Mouse (Mus musculus): ENCODE measurements at regions not wholly inside any gene's neighbourhood (a gene's known extent, or its start where the extent isn't known, plus 50 kb on each side); places are given as distances from the start of the nearest gene placed in this dataset.

DNA sequence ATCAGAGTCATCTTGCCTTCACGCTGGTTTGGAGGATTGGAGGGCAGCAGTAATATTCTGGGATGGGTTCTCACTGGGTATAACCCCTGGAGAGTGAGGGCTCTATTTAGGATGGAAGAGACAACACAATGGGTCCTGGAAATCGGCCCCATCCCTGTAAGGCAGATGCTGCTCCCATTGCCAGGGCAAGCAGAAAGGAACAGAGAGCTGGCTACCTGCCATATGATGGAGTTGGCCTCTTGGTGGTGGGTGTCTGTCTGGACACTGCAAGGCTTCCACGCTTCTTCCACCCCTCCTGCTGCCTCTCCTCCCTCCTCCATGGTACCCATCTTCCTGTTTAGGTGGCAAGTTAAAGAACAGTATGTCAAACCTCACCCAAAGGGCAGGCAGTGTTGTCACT, 308.6 kb downstream of the Glrx3 start:
- WGBS, result 92% methylated on average over 3 of the region's 3 CpGs
- no peak overlapping the region for H3K4me2 ChIP-seq (ENCODE audit: low read length)
- no peaks in the 10 kb centered on the region for H3K36me3 ChIP-seq (ENCODE audit: control insufficient read depth, insufficient read depth, low read length)
- no peaks in the 10 kb centered on the region for H3K9me3 ChIP-seq (ENCODE audit: control insufficient read depth, low read length)
- no peak overlapping the region for H3K27ac ChIP-seq (ENCODE audit: low read depth)
- ATAC-seq (replicated peaks; ENCODE audit: low FRiP score, low TSS enrichment, low read depth) (no peak), DNase-seq (ENCODE audit: low spot score) (no peak)
- no peak overlapping the region for H3K9ac ChIP-seq (ENCODE audit: low read length)
- H3K4me1 ChIP-seq (replicated peaks; ENCODE audit: control insufficient read depth, insufficient read depth, low read length), result no peaks in the 10 kb centered on the region; the same call in 1 of the 2 replicates
- H3K4me3 ChIP-seq (ENCODE audit: low read depth, low read length), result no peak overlapping the region
- no peaks in the 10 kb centered on the region for H3K27me3 ChIP-seq (replicated peaks; ENCODE audit: control insufficient read depth, insufficient read depth, low read length)

DNA sequence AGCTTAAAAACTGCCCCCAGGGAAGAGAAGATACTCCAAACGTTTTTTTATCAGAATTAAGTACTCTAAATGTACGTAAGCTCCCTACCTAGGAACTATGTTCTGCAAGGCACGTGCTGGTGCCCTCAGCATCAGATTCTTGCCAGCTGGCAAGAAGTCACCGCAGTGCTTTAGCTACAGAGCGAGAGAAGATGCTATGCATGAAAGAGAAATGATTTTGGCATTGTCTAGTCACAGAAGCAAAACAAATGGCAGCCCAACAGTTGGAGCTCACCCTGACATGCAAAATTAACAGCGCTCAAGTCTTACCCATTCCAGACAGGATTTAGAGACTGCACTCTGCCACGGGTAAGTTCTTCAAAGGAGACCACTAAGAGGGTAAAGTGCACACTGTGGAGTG, 311.5 kb downstream of the Glrx3 start:
- H3K27me3 ChIP-seq (replicated peaks; ENCODE audit: control insufficient read depth, insufficient read depth, low read length), result no peaks in the 10 kb centered on the region
- H3K27ac ChIP-seq (ENCODE audit: low read depth), result no peak overlapping the region
- ATAC-seq (replicated peaks; ENCODE audit: low FRiP score, low TSS enrichment, low read depth), result no peak
- DNase-seq (ENCODE audit: low spot score), result no peak
- H3K9ac ChIP-seq (ENCODE audit: low read length), result no peak overlapping the region
- H3K4me1 ChIP-seq (replicated peaks; ENCODE audit: control insufficient read depth, insufficient read depth, low read length), result no peaks in the 10 kb centered on the region
- H3K9me3 ChIP-seq (ENCODE audit: control insufficient read depth, low read length), result no peaks in the 10 kb centered on the region
- no peaks in the 10 kb centered on the region for H3K36me3 ChIP-seq (ENCODE audit: control insufficient read depth, insufficient read depth, low read length)
- 70% methylated on average over 7 of the region's 7 CpGs for WGBS
- H3K4me3 ChIP-seq (ENCODE audit: low read depth, low read length), result no peak overlapping the region
- no peak overlapping the region for H3K4me2 ChIP-seq (ENCODE audit: low read length)

DNA sequence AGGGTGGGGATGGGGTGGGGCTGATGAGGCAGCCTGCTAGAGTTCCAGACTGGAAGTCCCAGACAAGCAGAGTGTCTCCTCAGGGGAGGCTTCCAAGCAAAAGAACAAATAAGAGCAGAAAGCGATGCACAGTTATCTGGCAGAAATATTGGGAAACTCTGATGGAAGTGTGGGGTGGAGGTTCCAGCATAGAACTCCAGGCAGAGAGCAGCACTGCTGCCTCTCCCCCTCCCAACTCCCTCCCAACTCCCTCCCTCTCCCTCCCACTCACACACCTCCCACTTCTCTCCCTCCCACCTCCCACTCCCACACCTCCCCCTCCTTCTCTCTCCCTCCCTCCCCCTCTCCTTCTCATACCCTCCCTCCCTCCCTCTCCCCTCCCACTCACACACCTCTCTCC, 313.3 kb downstream of the Glrx3 start:
- Histone ChIP-seq H3K36me3 (ENCODE audit: control insufficient read depth, insufficient read depth, low read length) (no peaks in the 10 kb centered on the region), H3K4me2 (ENCODE audit: low read length) (no peak overlapping the region), H3K27me3 (replicated peaks; ENCODE audit: control insufficient read depth, insufficient read depth, low read length) (no peaks in the 10 kb centered on the region), H3K9ac (ENCODE audit: low read length) (no peak overlapping the region), H3K4me1 (replicated peaks; ENCODE audit: control insufficient read depth, insufficient read depth, low read length) (no peaks in the 10 kb centered on the region), H3K9me3 (ENCODE audit: control insufficient read depth, low read length) (no peaks in the 10 kb centered on the region), H3K4me3 (ENCODE audit: low read depth, low read length) (no peak overlapping the region), H3K27ac (ENCODE audit: low read depth) (no peak overlapping the region)
- 41% methylated on average over 1 of the region's 1 CpGs for WGBS
- DNase-seq (ENCODE audit: low spot score), result peak; percentile 24
- no peak for ATAC-seq (replicated peaks; ENCODE audit: low FRiP score, low TSS enrichment, low read depth)

DNA sequence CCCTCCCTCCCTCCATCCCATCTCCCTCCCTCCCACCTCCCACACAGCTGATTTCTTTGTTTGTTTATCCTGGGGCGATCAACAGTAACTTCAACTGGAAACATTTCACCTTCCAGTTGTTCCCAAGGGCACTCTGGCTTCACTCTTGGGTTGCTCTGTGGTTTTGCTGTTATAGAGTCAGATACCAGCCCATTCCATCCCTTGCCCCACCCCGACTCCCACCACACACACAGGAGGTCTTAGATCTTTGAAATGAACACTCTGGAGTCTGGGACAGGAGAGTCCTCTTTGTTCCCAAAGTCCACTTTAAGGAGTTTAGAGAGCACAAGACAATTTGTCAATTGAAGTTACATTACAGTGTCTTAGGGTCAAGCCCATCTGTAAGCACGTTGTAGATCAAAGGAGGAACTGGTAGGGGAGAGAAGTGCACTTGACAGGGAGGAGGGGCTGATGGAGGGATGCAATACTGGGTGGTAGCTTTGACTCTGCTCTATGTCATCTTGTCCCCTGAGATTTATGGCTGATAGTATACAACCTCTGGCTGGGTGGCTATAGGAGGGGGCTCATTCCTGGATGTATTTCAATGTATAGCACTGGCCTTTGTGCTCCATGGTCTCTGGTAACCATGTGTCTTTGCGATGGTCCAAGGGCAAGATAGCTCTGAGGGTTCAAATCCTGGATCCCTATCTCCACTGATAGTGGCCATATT, 313.9 kb downstream of the Glrx3 start:
- H3K9ac ChIP-seq (ENCODE audit: low read length), result no peak overlapping the region
- no peaks in the 10 kb centered on the region for H3K27me3 ChIP-seq (replicated peaks; ENCODE audit: control insufficient read depth, insufficient read depth, low read length)
- no peak overlapping the region for H3K4me2 ChIP-seq (ENCODE audit: low read length)
- 13% methylated on average over 4 of the region's 4 CpGs for WGBS
- peak; percentile 38 for DNase-seq (ENCODE audit: low spot score)
- no peak overlapping the region for H3K4me3 ChIP-seq (ENCODE audit: low read depth, low read length)
- no peak for ATAC-seq (replicated peaks; ENCODE audit: low FRiP score, low TSS enrichment, low read depth)
- no peaks in the 10 kb centered on the region for H3K9me3 ChIP-seq (ENCODE audit: control insufficient read depth, low read length)
- H3K4me1 ChIP-seq (replicated peaks; ENCODE audit: control insufficient read depth, insufficient read depth, low read length), result no peaks in the 10 kb centered on the region
- no peaks in the 10 kb centered on the region for H3K36me3 ChIP-seq (ENCODE audit: control insufficient read depth, insufficient read depth, low read length)
- H3K27ac ChIP-seq (ENCODE audit: low read depth), result no peak overlapping the region

DNA sequence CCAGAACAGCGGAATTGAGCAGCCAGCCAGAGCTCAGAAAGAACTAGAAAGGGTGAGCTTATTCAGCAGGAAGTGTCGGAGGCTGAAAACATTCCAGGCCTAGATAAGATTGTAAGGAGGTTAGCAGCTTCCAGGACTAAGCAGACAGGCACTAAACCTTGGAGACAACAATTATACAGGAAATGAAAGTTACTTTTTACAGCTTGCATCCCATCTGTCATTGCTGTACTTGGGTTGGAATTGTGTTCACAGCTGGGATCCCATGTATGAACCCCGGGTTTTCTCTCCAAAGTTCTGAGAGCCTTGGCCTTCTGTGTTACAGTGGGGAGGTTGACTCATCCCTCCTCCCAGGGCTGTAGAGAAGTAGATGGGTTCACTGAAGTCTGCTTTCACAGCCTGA, 328.5 kb downstream of the Glrx3 start:
- ATAC-seq (replicated peaks; ENCODE audit: low FRiP score, low TSS enrichment, low read depth) (no peak), DNase-seq (ENCODE audit: low spot score) (no peak)
- no peaks in the 10 kb centered on the region for H3K36me3 ChIP-seq (ENCODE audit: control insufficient read depth, insufficient read depth, low read length)
- H3K27me3 ChIP-seq (replicated peaks; ENCODE audit: control insufficient read depth, insufficient read depth, low read length), result no peaks in the 10 kb centered on the region
- no peaks in the 10 kb centered on the region for H3K9me3 ChIP-seq (ENCODE audit: control insufficient read depth, low read length)
- no peaks in the 10 kb centered on the region for H3K4me1 ChIP-seq (replicated peaks; ENCODE audit: control insufficient read depth, insufficient read depth, low read length)
- H3K4me2 ChIP-seq (ENCODE audit: low read length), result no peak overlapping the region
- 44% methylated on average over 3 of the region's 3 CpGs for WGBS
- no peak overlapping the region for H3K9ac ChIP-seq (ENCODE audit: low read length)
- no peak overlapping the region for H3K27ac ChIP-seq (ENCODE audit: low read depth)
- H3K4me3 ChIP-seq (ENCODE audit: low read depth, low read length), result no peak overlapping the region

DNA sequence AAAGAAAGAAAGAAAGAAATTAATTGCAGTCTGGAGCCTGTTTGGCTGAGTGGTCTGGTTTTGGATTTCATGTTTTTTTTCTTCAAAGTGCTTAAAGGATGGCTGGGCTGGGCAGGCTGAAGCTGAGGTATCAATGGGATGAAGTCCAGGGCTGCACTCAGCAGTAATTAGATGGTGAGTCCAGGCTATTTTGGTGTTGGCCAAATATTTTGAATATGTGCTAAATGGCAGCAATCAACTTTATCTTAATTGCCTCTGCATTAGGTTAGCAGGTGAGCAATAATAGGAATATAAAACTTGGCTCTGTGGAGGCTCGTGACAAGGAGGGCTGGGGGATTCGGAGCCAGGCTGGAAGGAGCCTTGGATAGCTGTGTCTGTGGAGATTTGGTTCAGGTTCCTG, 329.3 kb downstream of the Glrx3 start:
- Histone ChIP-seq H3K4me3 (ENCODE audit: low read depth, low read length) (no peak overlapping the region), H3K27me3 (replicated peaks; ENCODE audit: control insufficient read depth, insufficient read depth, low read length) (no peaks in the 10 kb centered on the region), H3K9ac (ENCODE audit: low read length) (no peak overlapping the region), H3K4me2 (ENCODE audit: low read length) (no peak overlapping the region), H3K27ac (ENCODE audit: low read depth) (no peak overlapping the region), H3K9me3 (ENCODE audit: control insufficient read depth, low read length) (no peaks in the 10 kb centered on the region), H3K4me1 (replicated peaks; ENCODE audit: control insufficient read depth, insufficient read depth, low read length) (no peaks in the 10 kb centered on the region), H3K36me3 (ENCODE audit: control insufficient read depth, insufficient read depth, low read length) (no peaks in the 10 kb centered on the region)
- no peak for ATAC-seq (replicated peaks; ENCODE audit: low FRiP score, low TSS enrichment, low read depth)
- WGBS, result 62% methylated on average over 2 of the region's 2 CpGs
- peak; percentile 31 for DNase-seq (ENCODE audit: low spot score)

DNA sequence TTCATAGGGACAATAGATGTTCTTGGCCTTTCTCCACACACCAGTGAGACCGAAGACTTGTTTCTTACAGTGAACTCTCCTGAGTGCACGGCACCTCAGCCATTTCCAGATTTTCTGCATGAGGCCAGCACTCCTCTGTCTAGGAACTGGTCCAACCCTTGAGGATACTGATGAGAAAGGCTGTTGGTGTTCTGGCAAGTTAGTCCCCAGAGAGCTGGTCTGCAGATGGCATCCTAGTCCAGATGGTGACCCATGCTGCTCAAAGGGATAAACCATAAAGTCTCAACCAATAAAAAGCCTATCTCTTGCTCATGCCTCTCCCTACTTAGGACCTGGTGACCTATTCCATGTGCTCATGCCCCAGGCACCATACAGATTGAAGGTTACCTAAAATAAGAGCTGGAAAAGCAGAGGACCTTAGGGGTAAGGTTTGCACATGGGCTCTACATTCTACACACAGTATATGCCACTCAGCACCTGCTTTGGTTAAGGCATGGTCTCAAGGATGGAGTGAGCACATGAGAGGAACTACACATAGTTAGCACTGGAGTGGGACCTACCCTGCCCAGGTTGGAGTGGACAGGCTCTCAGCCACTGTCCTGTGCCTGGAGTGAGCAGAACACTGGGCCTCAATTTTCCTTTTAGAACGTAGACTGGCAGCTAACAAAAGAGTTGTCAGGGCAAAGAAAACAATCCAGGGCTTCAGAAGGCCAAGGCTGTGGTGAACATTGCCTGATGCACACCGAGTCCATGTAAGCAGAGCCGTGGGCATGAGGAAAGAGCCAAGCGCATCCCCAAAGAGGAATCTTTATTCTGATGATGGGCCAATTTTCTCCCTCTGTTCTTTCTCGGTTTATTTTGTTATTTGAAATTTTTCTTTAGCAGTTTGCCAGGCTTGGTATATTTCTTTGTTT, 335.9 kb downstream of the Glrx3 start:
- Histone ChIP-seq H3K9ac (ENCODE audit: low read length) (no peak overlapping the region), H3K4me1 (replicated peaks; ENCODE audit: control insufficient read depth, insufficient read depth, low read length) (no peaks in the 10 kb centered on the region), H3K4me2 (ENCODE audit: low read length) (no peak overlapping the region), H3K4me3 (ENCODE audit: low read depth, low read length) (no peak overlapping the region), H3K27ac (ENCODE audit: low read depth) (no peak overlapping the region), H3K36me3 (ENCODE audit: control insufficient read depth, insufficient read depth, low read length) (no peaks in the 10 kb centered on the region), H3K9me3 (ENCODE audit: control insufficient read depth, low read length) (no peaks in the 10 kb centered on the region), H3K27me3 (replicated peaks; ENCODE audit: control insufficient read depth, insufficient read depth, low read length) (no peaks in the 10 kb centered on the region)
- WGBS, result 88% methylated on average over 7 of the region's 7 CpGs
- ATAC-seq (replicated peaks; ENCODE audit: low FRiP score, low TSS enrichment, low read depth) (no peak), DNase-seq (ENCODE audit: low spot score) (no peak)

DNA sequence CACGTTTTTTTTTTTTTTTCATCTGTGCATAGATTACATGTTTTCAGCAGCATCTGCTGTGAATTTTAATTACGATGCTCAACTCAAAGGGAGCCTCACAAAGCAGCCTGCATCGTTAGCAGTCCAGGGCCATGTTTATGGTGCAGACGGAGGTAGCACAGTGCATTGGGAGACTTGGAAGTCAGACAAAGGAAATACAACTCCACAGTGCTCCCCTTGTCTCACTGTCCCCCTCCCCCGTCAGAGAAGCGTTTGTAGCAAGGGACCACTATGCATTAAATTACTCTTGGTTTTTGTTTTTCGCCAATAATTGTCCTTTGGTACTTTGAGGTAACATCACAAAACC, 336.5 kb downstream of the Glrx3 start:
- DNase-seq (ENCODE audit: low spot score), result peak; percentile 23
- Histone ChIP-seq H3K9me3 (ENCODE audit: control insufficient read depth, low read length) (no peaks in the 10 kb centered on the region), H3K36me3 (ENCODE audit: control insufficient read depth, insufficient read depth, low read length) (no peaks in the 10 kb centered on the region), H3K4me2 (ENCODE audit: low read length) (no peak overlapping the region), H3K4me3 (ENCODE audit: low read depth, low read length) (no peak overlapping the region), H3K9ac (ENCODE audit: low read length) (no peak overlapping the region), H3K4me1 (replicated peaks; ENCODE audit: control insufficient read depth, insufficient read depth, low read length) (no peaks in the 10 kb centered on the region), H3K27ac (ENCODE audit: low read depth) (no peak overlapping the region), H3K27me3 (replicated peaks; ENCODE audit: control insufficient read depth, insufficient read depth, low read length) (no peaks in the 10 kb centered on the region)
- 66% methylated on average over 7 of the region's 7 CpGs for WGBS
- no peak for ATAC-seq (replicated peaks; ENCODE audit: low FRiP score, low TSS enrichment, low read depth)

DNA sequence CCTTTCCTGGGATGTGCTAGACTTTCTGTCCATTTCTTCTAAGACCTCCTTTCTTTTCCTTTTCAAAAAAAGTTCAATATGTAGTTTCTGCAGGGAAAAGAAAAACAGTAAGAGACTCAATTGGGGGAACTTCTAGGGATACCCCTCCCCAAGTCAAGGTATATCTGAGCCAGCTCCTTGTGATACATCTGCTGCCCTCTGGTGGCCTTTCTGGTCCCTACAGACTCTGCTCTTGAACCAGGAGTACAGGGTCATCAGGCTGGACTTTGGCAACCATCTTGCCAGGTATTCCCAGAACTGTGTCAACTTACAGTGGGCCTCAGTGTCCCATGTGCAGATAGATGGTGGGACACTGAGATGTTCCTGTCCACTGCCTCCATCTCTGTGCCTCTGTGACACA, 346.5 kb downstream of the Glrx3 start:
- Histone ChIP-seq H3K9me3 (ENCODE audit: control insufficient read depth, low read length) (no peaks in the 10 kb centered on the region), H3K9ac (ENCODE audit: low read length) (no peak overlapping the region), H3K27me3 (replicated peaks; ENCODE audit: control insufficient read depth, insufficient read depth, low read length) (no peaks in the 10 kb centered on the region), H3K4me1 (replicated peaks; ENCODE audit: control insufficient read depth, insufficient read depth, low read length) (no peaks in the 10 kb centered on the region), H3K27ac (ENCODE audit: low read depth) (no peak overlapping the region), H3K36me3 (ENCODE audit: control insufficient read depth, insufficient read depth, low read length) (no peaks in the 10 kb centered on the region), H3K4me3 (ENCODE audit: low read depth, low read length) (no peak overlapping the region), H3K4me2 (ENCODE audit: low read length) (no peak overlapping the region)
- no peak for ATAC-seq (replicated peaks; ENCODE audit: low FRiP score, low TSS enrichment, low read depth)
- peak; percentile 72 for DNase-seq (ENCODE audit: low spot score)

All from intestine, embryonic 14.5 days (tissue).